Mouse (Mus musculus) thymus, postnatal 10 days (tissue): ENCODE measurements at regions not wholly inside any gene's neighbourhood (a gene's known extent, or its start where the extent isn't known, plus 50 kb on each side); places are given as distances from the start of the nearest gene placed in this dataset.

Source experiments
- DNase-seq, 2 experiments: peaks; one replicate each; pipeline ENCODE4 v3.0.0; 2021; ENCODE audit warnings: low spot score in 2 of 2

- no peak for DNase-seq
Measured at GRCm38 (mm10) chr3:52196936-52197246, 71.2 kb upstream of the Foxo1 start.

- peak; percentile 27 to 46 for DNase-seq
Measured at GRCm38 (mm10) chr3:52197982-52198750, 70.0 kb upstream of the Foxo1 start.

- no peak for DNase-seq
Measured at GRCm38 (mm10) chr3:52198751-52199738, 69.1 kb upstream of the Foxo1 start.

GRCm38 (mm10) chr3:52200106-52200505 is 68.0 kb upstream of the Foxo1 start:
- no peak for DNase-seq

- no peak for DNase-seq
Measured at GRCm38 (mm10) chr3:52210556-52211302, 57.4 kb upstream of the Foxo1 start.

GRCm38 (mm10) chr3:52211303-52211695 is 56.8 kb upstream of the Foxo1 start:
- DNase-seq = no peak

- DNase-seq = no peak
Measured at GRCm38 (mm10) chr3:52214114-52214513, 54.0 kb upstream of the Foxo1 start.

- DNase-seq = no peak
Measured at GRCm38 (mm10) chr3:52215083-52215482, 53.1 kb upstream of the Foxo1 start.
